Mouse (Mus musculus): Measurements from ENCODE around the gene Cldn4. TPM values are rescaled to one million over a fixed set of nuclear protein-coding genes. Genes with fewer than 3 reads are reported as not detected.

Gene Cldn4
- total RNA-seq, 1 experiment: 150 TPM

DNA sequence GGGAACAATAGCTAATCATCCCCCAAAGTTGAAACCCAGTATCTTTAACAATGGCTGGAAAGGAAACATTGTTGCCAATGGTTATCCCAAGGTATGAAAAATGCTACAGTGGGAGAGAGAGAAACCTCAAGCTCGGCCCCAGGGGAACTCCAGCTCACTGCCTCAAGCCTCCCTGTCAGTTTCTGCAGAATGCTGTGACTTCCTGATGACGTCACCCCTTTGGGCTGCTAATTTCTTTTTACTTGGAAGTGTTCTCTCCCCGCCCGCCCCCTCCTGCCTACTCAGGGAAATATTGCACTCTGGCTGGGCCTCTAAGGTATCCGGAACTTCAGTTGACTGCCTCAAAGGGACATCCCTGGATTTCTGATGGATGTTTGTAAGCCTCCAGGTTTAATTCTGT is 16.8 kb upstream of the Cldn4 start:
- no peak for DNase-seq (ENCODE audit: low read depth, low spot score)
- peaks cover 2 to 31% of the 10 kb centered on the region in 2 experiments; a peak in 2 of 4 replicates for H3K4me1 ChIP-seq (ENCODE audit: control insufficient read depth in 2 of 2, insufficient read depth in 2 of 2, low read length in 2 of 2, poor library complexity in 1 of 2)
- H3K36me3 ChIP-seq (ENCODE audit: control insufficient read depth, insufficient read depth, low read length, poor library complexity, severe bottlenecking): no peaks in the 10 kb centered on the region
- H3K9me3 ChIP-seq (ENCODE audit: control insufficient read depth, insufficient read depth, low read depth, low read length): no peaks in the 10 kb centered on the region
- no peak overlapping the region for H3K4me3 ChIP-seq (ENCODE audit: insufficient read depth in 1 of 2, low read depth in 1 of 2, low read length in 2 of 2, poor library complexity in 1 of 2, severe bottlenecking in 1 of 2)
- in situ Hi-C loops (cut with MboI; ENCODE audit: low sequenced_read_pairs in 2 of 2, unreplicated experiment in 2 of 2): no loop called here
- TF ChIP-seq ZNF384 (IDR thresholded peaks at IDR 0.05; ENCODE audit: low read depth, low read length) (no peak), MAFK (IDR thresholded peaks at IDR 0.05; ENCODE audit: insufficient read depth, low read depth, low read length) (peak; percentile 22; the same call in 1 of the 2 replicates)
- H3K9ac ChIP-seq (ENCODE audit: insufficient read depth, low read depth, low read length, poor library complexity, severe bottlenecking): no peak overlapping the region
- H3K27ac ChIP-seq (ENCODE audit: insufficient read depth, low read depth, low read length, poor library complexity, severe bottlenecking): no peak overlapping the region

DNA sequence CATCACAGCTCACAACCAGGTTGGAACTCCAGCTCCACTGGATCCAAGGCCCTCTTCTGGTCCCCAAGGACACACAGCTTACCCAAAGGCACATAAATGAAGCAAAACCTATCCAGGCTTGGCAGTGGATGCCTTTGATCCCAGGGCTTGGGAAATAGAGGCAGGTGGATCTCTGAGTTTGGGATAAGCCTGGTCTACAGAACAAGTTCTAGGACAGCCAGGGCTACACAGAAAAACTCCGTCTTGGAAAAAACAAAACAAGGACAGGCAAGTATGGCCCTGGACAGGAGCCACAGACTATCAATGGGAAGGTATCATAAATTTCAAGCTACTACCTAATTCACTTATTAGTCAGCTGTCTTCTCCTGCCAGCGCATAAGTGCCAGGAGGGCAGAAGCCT is 14.8 kb upstream of the Cldn4 start:
- H3K9ac ChIP-seq (ENCODE audit: insufficient read depth, low read depth, low read length, poor library complexity, severe bottlenecking): no peak overlapping the region
- no peak for DNase-seq (ENCODE audit: low read depth, low spot score)
- H3K4me1 ChIP-seq (ENCODE audit: control insufficient read depth in 2 of 2, insufficient read depth in 2 of 2, low read length in 2 of 2, poor library complexity in 1 of 2): peaks cover 3 to 29% of the 10 kb centered on the region in 2 experiments; a peak in 3 of 4 replicates
- H3K36me3 ChIP-seq (ENCODE audit: control insufficient read depth, insufficient read depth, low read length, poor library complexity, severe bottlenecking): no peaks in the 10 kb centered on the region
- in situ Hi-C loops (cut with MboI; ENCODE audit: low sequenced_read_pairs in 2 of 2, unreplicated experiment in 2 of 2): no loop called here
- H3K9me3 ChIP-seq (ENCODE audit: control insufficient read depth, insufficient read depth, low read depth, low read length): no peaks in the 10 kb centered on the region
- H3K4me3 ChIP-seq (ENCODE audit: insufficient read depth in 1 of 2, low read depth in 1 of 2, low read length in 2 of 2, poor library complexity in 1 of 2, severe bottlenecking in 1 of 2): no peak overlapping the region
- H3K27ac ChIP-seq (ENCODE audit: insufficient read depth, low read depth, low read length, poor library complexity, severe bottlenecking): no peak overlapping the region
- no peak for TF ChIP-seq ZNF384 (IDR thresholded peaks at IDR 0.05; ENCODE audit: low read depth, low read length)
- TF ChIP-seq CHD2 (IDR thresholded peaks at IDR 0.05; ENCODE audit: low read depth, low read length): no peak
- TF ChIP-seq MAFK (IDR thresholded peaks at IDR 0.05; ENCODE audit: insufficient read depth, low read depth, low read length): no peak
- no peak for TF ChIP-seq ZC3H11A (IDR thresholded peaks at IDR 0.05; ENCODE audit: borderline replicate concordance, low read depth, low read length)
- no peak for TF ChIP-seq HCFC1 (IDR thresholded peaks at IDR 0.05; ENCODE audit: borderline replicate concordance, insufficient read depth, low read length)

GRCm38 (mm10) chr5:134960430-134960829 is 13.7 kb upstream of the Cldn4 start:
- Histone ChIP-seq H3K9me3 (ENCODE audit: control insufficient read depth, insufficient read depth, low read depth, low read length) (no peaks in the 10 kb centered on the region), H3K27ac (ENCODE audit: insufficient read depth, low read depth, low read length, poor library complexity, severe bottlenecking) (no peak overlapping the region), H3K4me3 (ENCODE audit: insufficient read depth in 1 of 2, low read depth in 1 of 2, low read length in 2 of 2, poor library complexity in 1 of 2, severe bottlenecking in 1 of 2) (no peak overlapping the region), H3K4me1 (ENCODE audit: control insufficient read depth in 2 of 2, insufficient read depth in 2 of 2, low read length in 2 of 2, poor library complexity in 1 of 2) (peaks cover 3 to 29% of the 10 kb centered on the region in 2 experiments; a peak in 3 of 4 replicates), H3K36me3 (ENCODE audit: control insufficient read depth, insufficient read depth, low read length, poor library complexity, severe bottlenecking) (no peaks in the 10 kb centered on the region), H3K9ac (ENCODE audit: insufficient read depth, low read depth, low read length, poor library complexity, severe bottlenecking) (0 out of 2 replicates have a peak overlapping the region, but pooled peaks have one; percentile 14)
- no peak for DNase-seq (ENCODE audit: low read depth, low spot score)
- TF ChIP-seq ZC3H11A (IDR thresholded peaks at IDR 0.05; ENCODE audit: borderline replicate concordance, low read depth, low read length) (no peak), CHD2 (IDR thresholded peaks at IDR 0.05; ENCODE audit: low read depth, low read length) (no peak), MAFK (IDR thresholded peaks at IDR 0.05; ENCODE audit: insufficient read depth, low read depth, low read length) (no peak), ZNF384 (IDR thresholded peaks at IDR 0.05; ENCODE audit: low read depth, low read length) (no peak), HCFC1 (IDR thresholded peaks at IDR 0.05; ENCODE audit: borderline replicate concordance, insufficient read depth, low read length) (no peak)
- in situ Hi-C loops (cut with MboI; ENCODE audit: low sequenced_read_pairs in 2 of 2, unreplicated experiment in 2 of 2): no loop called here

GRCm38 (mm10) chr5:134959114-134959513 is 12.4 kb upstream of the Cldn4 start:
- Histone ChIP-seq H3K9me3 (ENCODE audit: control insufficient read depth, insufficient read depth, low read depth, low read length) (no peaks in the 10 kb centered on the region), H3K36me3 (ENCODE audit: control insufficient read depth, insufficient read depth, low read length, poor library complexity, severe bottlenecking) (no peaks in the 10 kb centered on the region), H3K4me1 (ENCODE audit: control insufficient read depth in 2 of 2, insufficient read depth in 2 of 2, low read length in 2 of 2, poor library complexity in 1 of 2) (peaks cover 3 to 29% of the 10 kb centered on the region in 2 experiments; a peak in 3 of 4 replicates), H3K27ac (ENCODE audit: insufficient read depth, low read depth, low read length, poor library complexity, severe bottlenecking) (no peak overlapping the region), H3K9ac (ENCODE audit: insufficient read depth, low read depth, low read length, poor library complexity, severe bottlenecking) (no peak overlapping the region), H3K4me3 (ENCODE audit: insufficient read depth in 1 of 2, low read depth in 1 of 2, low read length in 2 of 2, poor library complexity in 1 of 2, severe bottlenecking in 1 of 2) (no peak overlapping the region)
- in situ Hi-C loops (cut with MboI; ENCODE audit: low sequenced_read_pairs in 2 of 2, unreplicated experiment in 2 of 2): no loop called here
- DNase-seq (ENCODE audit: low read depth, low spot score): no peak
- TF ChIP-seq ZNF384 (IDR thresholded peaks at IDR 0.05; ENCODE audit: low read depth, low read length) (no peak), MAFK (IDR thresholded peaks at IDR 0.05; ENCODE audit: insufficient read depth, low read depth, low read length) (0 out of 2 replicates have a peak, but pooled peaks have one; percentile 22)

DNA sequence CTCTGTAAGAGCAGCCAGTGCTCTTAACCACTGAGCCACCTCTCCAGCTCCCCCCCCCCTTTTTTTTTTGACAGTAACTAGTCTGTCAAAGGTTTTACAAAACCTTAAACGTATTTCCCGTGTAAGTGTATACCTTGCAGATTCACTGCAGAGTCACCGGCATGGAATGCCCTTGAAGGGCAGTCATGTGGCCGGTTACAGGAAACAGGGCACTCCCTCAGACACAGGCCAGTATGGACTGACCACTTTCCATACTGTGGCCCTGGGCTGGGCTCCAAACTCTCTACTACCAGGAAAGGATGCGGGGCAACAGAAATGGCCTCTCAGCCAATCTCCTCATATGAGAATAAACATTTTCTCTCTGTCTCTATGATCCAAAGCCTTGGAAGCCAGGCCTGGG is 8.8 kb upstream of the Cldn4 start:
- H3K4me1 ChIP-seq (ENCODE audit: control insufficient read depth in 2 of 2, insufficient read depth in 2 of 2, low read length in 2 of 2, poor library complexity in 1 of 2): peaks cover 7 to 38% of the 10 kb centered on the region in 2 experiments; a peak in 3 of 4 replicates
- H3K9me3 ChIP-seq (ENCODE audit: control insufficient read depth, insufficient read depth, low read depth, low read length): no peaks in the 10 kb centered on the region
- H3K4me3 ChIP-seq (ENCODE audit: insufficient read depth in 1 of 2, low read depth in 1 of 2, low read length in 2 of 2, poor library complexity in 1 of 2, severe bottlenecking in 1 of 2): no peak overlapping the region
- TF ChIP-seq HCFC1 (IDR thresholded peaks at IDR 0.05; ENCODE audit: borderline replicate concordance, insufficient read depth, low read length) (no peak), ZNF384 (IDR thresholded peaks at IDR 0.05; ENCODE audit: low read depth, low read length) (no peak), MAFK (IDR thresholded peaks at IDR 0.05; ENCODE audit: insufficient read depth, low read depth, low read length) (no peak), CHD2 (IDR thresholded peaks at IDR 0.05; ENCODE audit: low read depth, low read length) (no peak), ZC3H11A (IDR thresholded peaks at IDR 0.05; ENCODE audit: borderline replicate concordance, low read depth, low read length) (no peak)
- H3K9ac ChIP-seq (ENCODE audit: insufficient read depth, low read depth, low read length, poor library complexity, severe bottlenecking): no peak overlapping the region
- H3K36me3 ChIP-seq (ENCODE audit: control insufficient read depth, insufficient read depth, low read length, poor library complexity, severe bottlenecking): no peaks in the 10 kb centered on the region
- DNase-seq (ENCODE audit: low read depth, low spot score): no peak
- in situ Hi-C loops (cut with MboI; ENCODE audit: low sequenced_read_pairs in 2 of 2, unreplicated experiment in 2 of 2): no loop called here
- no peak overlapping the region for H3K27ac ChIP-seq (ENCODE audit: insufficient read depth, low read depth, low read length, poor library complexity, severe bottlenecking)

Measured in ES-E14 (cell line).